In the genomic region with DNA sequence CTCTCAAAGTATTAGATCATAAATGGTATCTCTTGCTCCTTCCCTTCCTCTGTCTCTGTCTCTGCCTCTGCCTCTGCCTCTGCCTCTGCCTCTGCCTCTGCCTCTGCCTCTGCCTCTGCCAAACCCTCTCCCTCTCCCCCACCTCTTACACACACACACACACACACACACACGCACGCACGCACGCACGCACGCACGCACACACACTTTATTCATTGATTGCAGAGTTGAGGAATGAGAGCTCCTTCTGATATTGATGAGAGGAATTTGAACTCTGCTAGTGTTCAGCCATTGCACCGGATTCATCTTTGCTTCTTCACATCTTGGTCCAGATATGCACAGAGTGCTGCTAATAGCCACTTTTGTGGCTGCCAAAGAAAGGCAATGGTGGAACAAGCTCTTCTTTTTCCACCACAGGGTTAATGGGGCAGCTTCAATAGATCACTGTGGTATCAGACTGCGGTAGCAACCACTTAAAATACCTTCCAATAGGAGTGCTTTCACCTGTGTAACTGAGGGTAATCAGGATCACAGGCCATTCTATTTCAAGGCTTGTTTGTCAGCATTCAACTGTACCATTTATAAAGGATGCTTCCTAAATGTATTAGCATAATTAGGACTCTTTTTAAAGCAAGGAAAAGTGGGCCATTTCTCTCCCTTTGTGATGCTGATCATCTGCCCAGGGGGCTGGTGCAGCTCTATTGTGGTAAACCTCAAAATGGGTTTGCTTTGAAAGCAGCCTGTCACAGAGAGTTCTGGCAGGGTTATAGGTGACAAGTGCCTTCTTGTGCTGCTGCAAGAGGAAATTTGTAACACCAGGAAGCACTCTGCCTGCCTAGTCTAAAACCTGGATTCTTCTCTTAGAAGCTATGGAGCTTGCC, we compare ENCODE assay signal across 11 mouse cellular contexts.
A peak's percentile ranks its signal among the peaks of the same experiment; 100 is the strongest.
DNase-seq lines count a peak whose midpoint lies in the region; ATAC-seq and TF ChIP-seq lines count a peak whose summit lies in the region.
"Had no signal": no experiment of that assay in that cellular context is flagged by ENCODE, and none has a peak within 500 bp of the region (broad histone marks: within the 10 kb centered on the region; RNA-seq: fewer than 3 reads in every experiment).

No protein-coding gene starts in this region.

- 0 out of 2 replicates have a peak overlapping the region, but pooled peaks have one; percentile 42 for H3K27ac ChIP-seq in forebrain, embryonic 12.5 days
- no peak overlapping the region for H3K27ac ChIP-seq in hindbrain, postnatal 0 days
- H3K27ac ChIP-seq: intestine, embryonic 15.5 days; limb, embryonic 15.5 days had no signal

- no peaks in the 10 kb centered on the region for H3K9me3 ChIP-seq in forebrain, embryonic 12.5 days
- no peaks in the 10 kb centered on the region for H3K9me3 ChIP-seq in hindbrain, postnatal 0 days (ENCODE audit: low read length)
- H3K9me3 ChIP-seq: intestine, embryonic 15.5 days; limb, embryonic 15.5 days had no signal

- peaks cover 14% of the 10 kb centered on the region for H3K4me1 ChIP-seq in forebrain, embryonic 12.5 days
- H3K4me1 ChIP-seq in hindbrain, postnatal 0 days (ENCODE audit: insufficient read depth, low read length): no peaks in the 10 kb centered on the region
- H3K4me1 ChIP-seq: intestine, embryonic 15.5 days; limb, embryonic 15.5 days had no signal

- no peak overlapping the region for H3K4me3 ChIP-seq in forebrain, embryonic 12.5 days (replicated peaks)
- no peak overlapping the region for H3K4me3 ChIP-seq in hindbrain, postnatal 0 days (ENCODE audit: low read length)
- H3K4me3 ChIP-seq: intestine, embryonic 15.5 days; limb, embryonic 15.5 days had no signal

- no peaks in the 10 kb centered on the region for H3K36me3 ChIP-seq in forebrain, embryonic 12.5 days (replicated peaks)
- no peaks in the 10 kb centered on the region for H3K36me3 ChIP-seq in hindbrain, postnatal 0 days (ENCODE audit: insufficient read depth, low read length)
- H3K36me3 ChIP-seq: intestine, embryonic 15.5 days; limb, embryonic 15.5 days had no signal

- no peak overlapping the region for H3K4me2 ChIP-seq in forebrain, embryonic 12.5 days
- no peak overlapping the region for H3K4me2 ChIP-seq in hindbrain, postnatal 0 days (ENCODE audit: low read depth, low read length)
- H3K4me2 ChIP-seq: intestine, embryonic 15.5 days; limb, embryonic 15.5 days had no signal

- TF ChIP-seq CTCF in hindbrain, postnatal 0 days (IDR thresholded peaks at IDR 0.05; ENCODE audit: low read depth): no peak

- ATAC-seq in forebrain, embryonic 12.5 days (ENCODE audit: low FRiP score): peak; percentile 93
- ATAC-seq in hindbrain, postnatal 0 days: peak; percentile 51; the same call in 1 of the 2 replicates
- ATAC-seq: intestine, embryonic 15.5 days had no signal

- peaks cover 23% of the 10 kb centered on the region for H3K27me3 ChIP-seq in forebrain, embryonic 12.5 days
- H3K27me3 ChIP-seq in hindbrain, postnatal 0 days (ENCODE audit: insufficient read depth, low read length): no peaks in the 10 kb centered on the region
- H3K27me3 ChIP-seq: intestine, embryonic 15.5 days; limb, embryonic 15.5 days had no signal

- H3K9ac ChIP-seq in forebrain, embryonic 12.5 days: no peak overlapping the region
- H3K9ac ChIP-seq in hindbrain, postnatal 0 days (replicated peaks; ENCODE audit: low read length): no peak overlapping the region
- H3K9ac ChIP-seq: intestine, embryonic 15.5 days; limb, embryonic 15.5 days had no signal

- 46% methylated on average over 9 of the region's 9 CpGs for WGBS in forebrain, embryonic 12.5 days
- WGBS in hindbrain, postnatal 0 days: 51% methylated on average over 9 of the region's 9 CpGs

- DNase-seq in layer of hippocampus, postnatal 14 days (ENCODE audit: low spot score in 2 of 2): peak; percentile 9 to 38
- no peak for DNase-seq in layer of hippocampus, adult 9-11 months
- DNase-seq in hindbrain, postnatal 0 days (ENCODE audit: low spot score): peak; percentile 24
- peak; percentile 46 for DNase-seq in retina, embryonic 14.5 days (ENCODE audit: low spot score)
- no peak for DNase-seq in thymus, postnatal 25 days
- no peak for DNase-seq in testis, postnatal 14 days (ENCODE audit: low spot score)
- no peak for DNase-seq in adrenal gland, adult (ENCODE audit: inconsistent age in 2 of 2, low spot score in 1 of 2)
- DNase-seq: lung, postnatal 10 days had no signal

Comparison
In these comparisons a context has a peak if more than half of its experiments do, and no peak if none do; other contexts are left out.
1. DNase-seq: peak in layer of hippocampus, postnatal 14 days (2 of 2), hindbrain, postnatal 0 days (single experiment) and retina, embryonic 14.5 days (single experiment); none in layer of hippocampus, adult 9-11 months (single experiment), thymus, postnatal 25 days (single experiment), testis, postnatal 14 days (single experiment) and adrenal gland, adult (0 of 2).